Mouse (Mus musculus): ENCODE results near the gene Hmgcl. TPM values are rescaled to one million over a fixed set of nuclear protein-coding genes. Genes with fewer than 3 reads are reported as not detected.
"Not testable (repeated sequence)": the region's sequence is repeated elsewhere in the genome, so short reads cannot be mapped to it uniquely, and the experiment has no call there.

Gene Hmgcl
- polyA plus RNA-seq, 1 experiment from 2014 or later, result 71.7 TPM

DNA sequence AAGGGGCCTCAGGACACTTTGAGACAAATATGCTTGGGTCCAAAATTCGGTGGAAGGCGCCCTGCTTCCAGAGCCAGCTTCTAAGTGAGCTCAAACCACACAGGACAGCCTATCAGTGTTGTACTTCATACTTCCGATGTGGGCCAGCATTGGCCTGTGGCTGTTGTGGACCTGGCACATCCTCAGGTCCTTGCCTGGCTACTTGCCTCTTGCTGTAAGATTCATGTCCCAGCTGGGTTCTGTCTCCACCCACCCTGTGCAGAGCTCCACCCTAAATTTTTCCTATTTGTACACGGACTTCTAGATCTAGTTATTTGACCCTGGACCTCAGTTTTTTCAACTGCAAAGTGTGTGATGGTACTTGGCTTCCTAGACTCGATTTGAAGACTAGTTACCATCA lies 10.7 kb upstream of the Hmgcl start:
- H3K9me3 ChIP-seq (ENCODE audit: low read depth, low read length), result no peaks in the 10 kb centered on the region
- no peak overlapping the region for H3K4me2 ChIP-seq
- H3K27me3 ChIP-seq (ENCODE audit: insufficient read depth, low read length), result no peaks in the 10 kb centered on the region
- H3K9ac ChIP-seq, result no peak overlapping the region
- H3K4me1 ChIP-seq (ENCODE audit: insufficient read depth), result no peaks in the 10 kb centered on the region
- no peak overlapping the region for H3K4me3 ChIP-seq (ENCODE audit: low read depth, low read length)
- TF ChIP-seq CTCF (IDR thresholded peaks at IDR 0.05; ENCODE audit: low read depth), result no peak
- ATAC-seq (ENCODE audit: insufficient read depth) (no peak), DNase-seq (no peak)
- 51% methylated on average over 5 of the region's 5 CpGs for WGBS
- no peak overlapping the region for H3K27ac ChIP-seq (ENCODE audit: low read depth)
- H3K36me3 ChIP-seq (ENCODE audit: insufficient read depth), result peaks cover 45% of the 10 kb centered on the region

DNA sequence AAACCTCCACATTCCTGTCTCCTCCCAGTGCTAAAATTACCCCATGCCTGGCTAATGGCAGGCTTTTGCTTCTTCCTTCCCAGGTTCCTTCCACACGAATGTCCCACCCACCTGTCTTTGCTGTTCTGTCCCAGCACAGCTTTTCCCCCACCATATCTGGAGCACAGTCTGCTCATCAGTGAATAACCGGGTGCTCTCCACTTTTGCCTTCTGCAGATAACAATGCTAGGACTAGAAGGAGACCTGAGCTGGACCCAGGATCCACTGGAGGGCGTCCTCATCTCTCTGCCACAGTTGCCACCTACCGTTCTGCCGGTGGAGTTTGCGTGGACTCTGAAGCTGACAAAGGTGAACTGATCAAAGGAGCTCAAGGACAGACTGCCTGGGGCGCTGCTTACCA lies 7.4 kb upstream of the Hmgcl start:
- Histone ChIP-seq H3K9me3 (ENCODE audit: low read depth, low read length) (no peaks in the 10 kb centered on the region), H3K9ac (no peak overlapping the region), H3K4me3 (ENCODE audit: low read depth, low read length) (no peak overlapping the region), H3K36me3 (ENCODE audit: insufficient read depth) (peaks cover 31% of the 10 kb centered on the region; the same call in 1 of the 2 replicates), H3K27me3 (ENCODE audit: insufficient read depth, low read length) (no peaks in the 10 kb centered on the region), H3K27ac (ENCODE audit: low read depth) (no peak overlapping the region), H3K4me1 (ENCODE audit: insufficient read depth) (no peaks in the 10 kb centered on the region), H3K4me2 (no peak overlapping the region)
- DNase-seq (no peak), ATAC-seq (ENCODE audit: insufficient read depth) (no peak)
- WGBS, result 74% methylated on average over 7 of the region's 7 CpGs
- no peak for TF ChIP-seq CTCF (IDR thresholded peaks at IDR 0.05; ENCODE audit: low read depth)

- not testable (repeated sequence) for H3K9ac ChIP-seq; ATAC-seq (ENCODE audit: insufficient read depth); H3K27ac ChIP-seq (ENCODE audit: low read depth); H3K27me3 ChIP-seq (ENCODE audit: insufficient read depth, low read length); H3K4me3 ChIP-seq (ENCODE audit: low read depth, low read length); H3K9me3 ChIP-seq (ENCODE audit: low read depth, low read length); H3K4me1 ChIP-seq (ENCODE audit: insufficient read depth); H3K4me2 ChIP-seq
- peak; percentile 34 for TF ChIP-seq CTCF (IDR thresholded peaks at IDR 0.05; ENCODE audit: low read depth)
- H3K36me3 ChIP-seq (ENCODE audit: insufficient read depth), result peaks cover 24% of the 10 kb centered on the region; the same call in 1 of the 2 replicates
- peak; percentile 19 for DNase-seq
- WGBS, result 81% methylated on average over 8 of the region's 8 CpGs
These were observed 5.2 kb upstream of the Hmgcl start for GRCm38 (mm10) chr4:135941026-135941425.

GRCm38 (mm10) chr4:135942193-135942592 lies 4.1 kb upstream of the Hmgcl start:
- no peak overlapping the region for H3K9ac ChIP-seq
- peaks cover 21% of the 10 kb centered on the region; the same call in 1 of the 2 replicates for H3K36me3 ChIP-seq (ENCODE audit: insufficient read depth)
- 76% methylated on average over 6 of the region's 6 CpGs for WGBS
- H3K27ac ChIP-seq (ENCODE audit: low read depth), result no peak overlapping the region
- H3K4me1 ChIP-seq (ENCODE audit: insufficient read depth), result 0 out of 2 replicates have a peak, but pooled peaks cover 3% of the 10 kb centered on the region
- DNase-seq (no peak), ATAC-seq (ENCODE audit: insufficient read depth) (no peak)
- H3K4me3 ChIP-seq (ENCODE audit: low read depth, low read length), result no peak overlapping the region
- H3K4me2 ChIP-seq, result no peak overlapping the region
- TF ChIP-seq CTCF (IDR thresholded peaks at IDR 0.05; ENCODE audit: low read depth), result no peak
- H3K9me3 ChIP-seq (ENCODE audit: low read depth, low read length), result no peaks in the 10 kb centered on the region
- H3K27me3 ChIP-seq (ENCODE audit: insufficient read depth, low read length), result no peaks in the 10 kb centered on the region

GRCm38 (mm10) chr4:135943389-135943788 lies 2.9 kb upstream of the Hmgcl start:
- DNase-seq, result no peak
- Histone ChIP-seq H3K9me3 (ENCODE audit: low read depth, low read length) (no peaks in the 10 kb centered on the region), H3K4me2 (no peak overlapping the region), H3K36me3 (ENCODE audit: insufficient read depth) (peaks cover 15% of the 10 kb centered on the region; the same call in 1 of the 2 replicates), H3K27me3 (ENCODE audit: insufficient read depth, low read length) (no peaks in the 10 kb centered on the region), H3K4me3 (ENCODE audit: low read depth, low read length) (no peak overlapping the region), H3K4me1 (ENCODE audit: insufficient read depth) (0 out of 2 replicates have a peak, but pooled peaks cover 3% of the 10 kb centered on the region), H3K9ac (no peak overlapping the region; the same call in 1 of the 2 replicates), H3K27ac (ENCODE audit: low read depth) (no peak overlapping the region)
- 44% methylated on average over 4 of the region's 4 CpGs for WGBS
- no peak for TF ChIP-seq CTCF (IDR thresholded peaks at IDR 0.05; ENCODE audit: low read depth)
- ATAC-seq (ENCODE audit: insufficient read depth), result no peak

GRCm38 (mm10) chr4:135945706-135946105 lies 542 bp upstream of the Hmgcl start:
- Histone ChIP-seq H3K9ac (peak overlapping the region; percentile 72; the same call in 1 of the 2 replicates), H3K4me1 (ENCODE audit: insufficient read depth) (0 out of 2 replicates have a peak, but pooled peaks cover 3% of the 10 kb centered on the region), H3K4me3 (ENCODE audit: low read depth, low read length) (peak overlapping the region; percentile 72), H3K27me3 (ENCODE audit: insufficient read depth, low read length) (no peaks in the 10 kb centered on the region), H3K4me2 (peak overlapping the region; percentile 87), H3K27ac (ENCODE audit: low read depth) (peak overlapping the region; percentile 38; the same call in 1 of the 2 replicates), H3K9me3 (ENCODE audit: low read depth, low read length) (no peaks in the 10 kb centered on the region), H3K36me3 (ENCODE audit: insufficient read depth) (peaks cover 4% of the 10 kb centered on the region; the same call in 1 of the 2 replicates)
- DNase-seq (no peak), ATAC-seq (ENCODE audit: insufficient read depth) (peak; percentile 21; the same call in 1 of the 2 replicates)
- TF ChIP-seq CTCF (IDR thresholded peaks at IDR 0.05; ENCODE audit: low read depth), result no peak
- WGBS, result 69% methylated on average over 10 of the region's 10 CpGs

GRCm38 (mm10) chr4:135946659-135947301 lies 532 bp downstream of the Hmgcl start:
- DNase-seq (peak; percentile 44), ATAC-seq (ENCODE audit: insufficient read depth) (peak; percentile 4)
- H3K27me3 ChIP-seq (ENCODE audit: insufficient read depth, low read length), result no peaks in the 10 kb centered on the region
- TF ChIP-seq CTCF (IDR thresholded peaks at IDR 0.05; ENCODE audit: low read depth), result no peak
- under 1% methylated on average over 28 of the region's 28 CpGs for WGBS
- peak overlapping the region; percentile 87 for H3K4me2 ChIP-seq
- peaks cover 8% of the 10 kb centered on the region for H3K36me3 ChIP-seq (ENCODE audit: insufficient read depth)
- peak overlapping the region; percentile 55; the same call in 1 of the 2 replicates for H3K27ac ChIP-seq (ENCODE audit: low read depth)
- H3K9me3 ChIP-seq (ENCODE audit: low read depth, low read length), result no peaks in the 10 kb centered on the region
- peak overlapping the region; percentile 72 for H3K9ac ChIP-seq
- H3K4me1 ChIP-seq (ENCODE audit: insufficient read depth), result 0 out of 2 replicates have a peak, but pooled peaks cover 3% of the 10 kb centered on the region
- peak overlapping the region; percentile 72 for H3K4me3 ChIP-seq (ENCODE audit: low read depth, low read length)
